Mouse (Mus musculus) C2C12 (cell line): ENCODE results near the gene Crym.

Experiments
- CEBPB ChIP-seq: IDR thresholded peaks from one replicate; pipeline ENCODE4 v1.6.1; 2011; ENCODE audit warnings: low read depth, mild to moderate bottlenecking, control low read depth, moderate library complexity
- CTCF ChIP-seq: IDR thresholded peaks from one replicate; pipeline ENCODE4 v1.5.1; 2011; ENCODE audit not compliant: control insufficient read depth, insufficient read depth, insufficient read length
- FOSL1 ChIP-seq: IDR thresholded peaks from one replicate; pipeline ENCODE4 v1.8.0; 2011; ENCODE audit warnings: mild to moderate bottlenecking, low read length; ENCODE audit not compliant: poor library complexity, insufficient read depth, severe bottlenecking
- MAX ChIP-seq: IDR thresholded peaks from one replicate; pipeline ENCODE4 v1.6.1; 2011; ENCODE audit warnings: mild to moderate bottlenecking, control low read depth
- USF1 ChIP-seq: IDR thresholded peaks from one replicate; pipeline ENCODE4 v1.6.1; 2011; ENCODE audit warnings: low read depth, mild to moderate bottlenecking, control low read depth, moderate library complexity

DNA sequence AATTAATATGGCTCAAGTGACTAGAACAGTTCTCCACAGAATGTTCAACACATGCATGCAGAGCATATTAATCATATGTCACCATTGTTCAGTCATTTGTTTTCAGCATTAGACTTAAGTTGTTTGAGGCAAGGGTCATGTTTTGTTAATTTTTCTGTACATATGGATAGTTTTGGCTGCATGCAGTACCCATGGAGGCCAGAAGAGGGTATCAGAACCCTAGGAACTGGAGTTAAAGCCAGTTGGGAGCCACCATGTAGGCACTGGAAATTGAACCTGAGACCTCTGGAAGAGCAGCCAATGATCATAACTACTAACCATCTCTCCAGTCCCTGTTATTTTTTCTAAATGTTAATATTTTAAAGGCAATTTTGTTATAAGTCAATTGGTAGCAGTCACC lies 39.2 kb upstream of the Crym start:
- TF ChIP-seq CTCF, result no peak
- no peak for TF ChIP-seq FOSL1
- no peak for TF ChIP-seq USF1
- no peak for TF ChIP-seq MAX
- no peak for TF ChIP-seq CEBPB
